Mouse (Mus musculus) hindbrain, postnatal 0 days (tissue): ENCODE results near the gene Yaf2. TPM values are rescaled to one million over a fixed set of nuclear protein-coding genes. Genes with fewer than 3 reads are reported as not detected.

Source experiments
- ATAC-seq: fragments of 200-750 bp; cut with Nextera tagmentation; 2 replicates; pipeline ENCODE4 v1.8.0; 2017; ENCODE audit warnings: mild to moderate bottlenecking, moderate TSS enrichment, moderate library complexity
- DNase-seq: peaks from one replicate; pipeline ENCODE4 v3.0.0-alpha.2; 2015; ENCODE audit warnings: low spot score
- H3K27ac ChIP-seq: fragments of 300-500 bp; sonication (generic); 2 replicates; pipeline ENCODE4 v1.5.1; 2014; ENCODE audit warnings: mild to moderate bottlenecking
- H3K27me3 ChIP-seq: fragments of 300-500 bp; sonication (generic); 2 replicates; pipeline ENCODE4 v1.6.1; 2014; ENCODE audit warnings: low read length, mixed read lengths; ENCODE audit not compliant: insufficient read depth
- H3K36me3 ChIP-seq: fragments of 300-500 bp; sonication (generic); 2 replicates; pipeline ENCODE4 v1.6.1; 2014; ENCODE audit warnings: low read length, mixed read lengths; ENCODE audit not compliant: insufficient read depth
- H3K4me1 ChIP-seq: fragments of 300-500 bp; sonication (generic); 2 replicates; pipeline ENCODE4 v1.6.1; 2014; ENCODE audit warnings: antibody characterized with exemption, low read length, mixed read lengths; ENCODE audit not compliant: insufficient read depth
- H3K4me2 ChIP-seq: fragments of 300-500 bp; sonication (generic); 2 replicates; pipeline ENCODE4 v1.6.1; 2014; ENCODE audit warnings: low read depth, mild to moderate bottlenecking, low read length, moderate library complexity, mixed read lengths
- H3K4me3 ChIP-seq: fragments of 300-500 bp; sonication (generic); 2 replicates; pipeline ENCODE4 v1.5.1; 2014; ENCODE audit warnings: low read length
- H3K9ac ChIP-seq: fragments of 300-500 bp; sonication (generic); replicated peaks from 2 replicates; pipeline ENCODE4 v1.6.1; 2014; ENCODE audit warnings: mild to moderate bottlenecking, low read length, moderate library complexity, mixed read lengths
- H3K9me3 ChIP-seq: fragments of 300-500 bp; sonication (generic); 2 replicates; pipeline ENCODE4 v1.6.1; 2016; ENCODE audit warnings: low read length, mixed read lengths
- CTCF ChIP-seq: IDR thresholded peaks from 2 replicates; pipeline ENCODE4 v1.5.1; 2016; ENCODE audit warnings: antibody characterized with exemption, control low read depth, low read depth
- WGBS: fragments of 180-500 bp; shearing (Covaris S2); extraction: QIAGEN DNeasy Blood & Tissue Kit; methylation state at CpG from one replicate; pipeline ENCODE4 v1.1.7; 2014; 5-methylcytosine and 5-hydroxymethylcytosine counted together
- polyA plus RNA-seq: library from polyadenylated mRNA; unstranded; fragments of >200 nt; fragmentation: Nextera tagmentation; extraction: Ambion mirVana; gene quantifications from 2 replicates; pipeline ENCODE4 v1.2.1, GENCODE M21; 2015
- total RNA-seq: library from RNA; depleted of rRNA; stranded (reverse); fragments of >200 nt; gene quantifications from 2 replicates; pipeline ENCODE4 v1.2.3, GENCODE M21; 2014

Gene Yaf2
- total and polyA plus RNA-seq, 2 experiments from 2014 or later, result 80.1 to 158 TPM

DNA sequence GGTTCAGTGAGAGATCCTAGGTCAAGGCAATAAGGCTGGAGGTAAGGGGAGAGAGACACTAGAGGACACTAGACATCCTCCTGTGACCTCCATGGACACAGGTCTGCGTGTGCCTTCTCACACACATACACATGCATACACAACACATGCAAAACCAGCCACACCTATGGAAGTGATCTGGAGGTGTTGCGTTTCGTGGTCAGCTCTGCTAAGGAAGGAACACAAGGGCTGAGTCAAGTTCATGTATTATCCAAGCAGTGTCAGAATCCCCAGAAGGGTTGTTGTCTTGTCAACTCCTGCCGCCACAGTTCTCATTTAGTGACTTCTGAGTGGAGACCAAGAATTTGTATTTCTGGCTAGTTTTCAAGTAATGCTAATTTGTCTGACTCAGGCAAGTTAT, 48.4 kb downstream of the Yaf2 start:
- Histone ChIP-seq H3K4me1 (no peaks in the 10 kb centered on the region), H3K27ac (no peak overlapping the region), H3K9me3 (no peaks in the 10 kb centered on the region), H3K27me3 (no peaks in the 10 kb centered on the region), H3K36me3 (peaks cover 9% of the 10 kb centered on the region; the same call in 1 of the 2 replicates), H3K9ac (no peak overlapping the region), H3K4me2 (no peak overlapping the region), H3K4me3 (no peak overlapping the region)
- DNase-seq (no peak), ATAC-seq (no peak)
- WGBS, result 85% methylated on average over 4 of the region's 4 CpGs
- no peak for TF ChIP-seq CTCF

DNA sequence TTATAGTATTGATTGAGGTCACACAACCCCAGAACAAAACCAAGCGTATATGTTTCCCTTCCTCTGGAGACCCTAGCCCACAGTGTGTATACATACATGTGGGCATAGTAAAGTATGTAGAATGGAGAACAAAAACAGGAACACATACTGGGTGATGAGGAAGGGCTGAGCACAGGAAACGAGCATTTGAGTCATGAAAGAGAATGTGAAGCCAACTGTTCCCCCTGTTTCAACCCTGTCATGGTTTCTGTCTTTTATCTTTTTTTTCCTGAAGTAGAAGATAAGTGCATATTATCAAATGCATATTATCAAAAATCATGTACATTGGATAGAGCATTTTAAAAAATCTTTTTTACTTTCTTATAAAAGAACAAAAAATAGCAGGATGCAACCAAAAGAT, 49.1 kb downstream of the Yaf2 start:
- 79% methylated on average over 2 of the region's 2 CpGs for WGBS
- Histone ChIP-seq H3K27me3 (no peaks in the 10 kb centered on the region), H3K36me3 (peaks cover 13% of the 10 kb centered on the region; the same call in 1 of the 2 replicates), H3K27ac (no peak overlapping the region), H3K4me3 (no peak overlapping the region), H3K4me2 (no peak overlapping the region), H3K4me1 (no peaks in the 10 kb centered on the region), H3K9ac (no peak overlapping the region), H3K9me3 (no peaks in the 10 kb centered on the region)
- no peak for DNase-seq
- no peak for TF ChIP-seq CTCF
- no peak for ATAC-seq

- WGBS, result 67% methylated on average over 15 of the region's 15 CpGs
These were observed 51.5 kb downstream of the Yaf2 start for GRCm38 (mm10) chr15:93285244-93285643.

DNA sequence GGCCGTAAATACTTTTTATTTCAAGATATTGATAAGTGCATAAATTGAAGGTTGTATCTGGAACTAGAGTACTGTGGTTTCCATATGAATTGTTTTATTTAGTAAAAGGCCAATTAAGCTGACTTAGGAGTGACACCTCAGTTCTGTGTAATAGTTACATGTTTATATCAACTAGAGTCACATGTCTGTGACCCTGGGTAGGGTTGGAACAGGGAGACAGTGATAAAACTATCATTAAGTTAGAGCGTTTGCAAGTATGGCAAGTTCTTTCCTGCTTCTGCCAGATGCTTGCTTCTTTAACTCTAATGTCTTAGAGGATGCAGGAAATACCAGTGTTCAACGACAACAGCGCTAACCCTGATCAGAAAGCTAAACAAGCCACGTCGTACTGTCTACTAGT, 52.4 kb downstream of the Yaf2 start:
- Histone ChIP-seq H3K9ac (no peak overlapping the region), H3K4me2 (no peak overlapping the region), H3K4me1 (no peaks in the 10 kb centered on the region), H3K9me3 (no peaks in the 10 kb centered on the region), H3K36me3 (peaks cover 8% of the 10 kb centered on the region; the same call in 1 of the 2 replicates), H3K27me3 (no peaks in the 10 kb centered on the region), H3K27ac (no peak overlapping the region), H3K4me3 (no peak overlapping the region)
- ATAC-seq, result no peak
- no peak for TF ChIP-seq CTCF
- WGBS, result 92% methylated on average over 6 of the region's 6 CpGs
- no peak for DNase-seq

More at GRCm38 (mm10) chr15:93285244-93285643, 51.5 kb downstream of the Yaf2 start:
- H3K9ac ChIP-seq, result no peak overlapping the region
- TF ChIP-seq CTCF, result no peak
- no peak overlapping the region for H3K27ac ChIP-seq
- H3K9me3 ChIP-seq, result no peaks in the 10 kb centered on the region
- DNase-seq (no peak), ATAC-seq (no peak)
- H3K36me3 ChIP-seq, result peaks cover 13% of the 10 kb centered on the region; the same call in 1 of the 2 replicates
- no peak overlapping the region for H3K4me3 ChIP-seq
- no peak overlapping the region for H3K4me2 ChIP-seq
- no peaks in the 10 kb centered on the region for H3K27me3 ChIP-seq
- no peaks in the 10 kb centered on the region for H3K4me1 ChIP-seq

- peak; percentile 38 for DNase-seq
These were observed 53.4 kb downstream of the Yaf2 start for GRCm38 (mm10) chr15:93283349-93283748.

DNA sequence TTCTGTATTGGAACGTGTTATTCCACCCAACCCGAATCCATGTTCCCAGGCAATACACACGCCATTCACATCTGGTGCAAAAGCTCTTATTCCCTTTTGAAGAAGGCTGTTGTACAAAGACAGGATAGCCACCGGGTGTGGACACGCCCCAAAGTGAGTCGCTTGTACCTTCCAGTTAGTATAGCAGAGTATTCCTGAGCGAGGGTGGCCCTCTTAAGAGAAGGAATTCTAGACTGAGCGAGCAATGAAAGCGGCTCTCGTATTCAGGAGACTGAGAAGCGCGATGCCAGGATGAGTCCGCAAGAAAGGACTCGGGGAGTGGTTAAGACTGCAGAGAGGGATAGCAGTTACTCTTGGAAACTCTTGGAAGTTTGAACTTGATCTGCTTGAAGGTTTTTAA, 60.5 kb downstream of the Yaf2 start:
- Histone ChIP-seq H3K4me3 (peak overlapping the region; percentile 74), H3K36me3 (no peaks in the 10 kb centered on the region; the same call in 1 of the 2 replicates), H3K27ac (no peak overlapping the region), H3K4me2 (peak overlapping the region; percentile 96), H3K9ac (peak overlapping the region; percentile 56), H3K4me1 (peaks cover 6% of the 10 kb centered on the region), H3K9me3 (no peaks in the 10 kb centered on the region), H3K27me3 (no peaks in the 10 kb centered on the region)
- DNase-seq (peak; percentile 31), ATAC-seq (no peak)
- no peak for TF ChIP-seq CTCF
- WGBS, result 2% methylated on average over 14 of the region's 14 CpGs

More at GRCm38 (mm10) chr15:93283349-93283748, 53.4 kb downstream of the Yaf2 start:
- Histone ChIP-seq H3K4me3 (no peak overlapping the region), H3K9me3 (no peaks in the 10 kb centered on the region), H3K4me1 (no peaks in the 10 kb centered on the region), H3K27ac (no peak overlapping the region), H3K9ac (no peak overlapping the region), H3K36me3 (peaks cover 8% of the 10 kb centered on the region; the same call in 1 of the 2 replicates), H3K27me3 (no peaks in the 10 kb centered on the region), H3K4me2 (no peak overlapping the region)
- 68% methylated on average over 11 of the region's 11 CpGs for WGBS
- TF ChIP-seq CTCF, result peak; percentile 57
- no peak for ATAC-seq

- H3K27ac ChIP-seq, result peak overlapping the region; percentile 88
- H3K4me3 ChIP-seq, result peak overlapping the region; percentile 74
- no peaks in the 10 kb centered on the region for H3K36me3 ChIP-seq
- no peaks in the 10 kb centered on the region for H3K9me3 ChIP-seq
- peak overlapping the region; percentile 96 for H3K4me2 ChIP-seq
- ATAC-seq, result peak; percentile 46
- under 1% methylated on average over 21 of the region's 21 CpGs for WGBS
- H3K27me3 ChIP-seq, result no peaks in the 10 kb centered on the region
- no peak for DNase-seq
- peaks cover 6% of the 10 kb centered on the region for H3K4me1 ChIP-seq
- TF ChIP-seq CTCF, result no peak; the same call in 1 of the 2 replicates
- H3K9ac ChIP-seq, result peak overlapping the region; percentile 56
These were observed 61.1 kb downstream of the Yaf2 start for GRCm38 (mm10) chr15:93275623-93276022.
